Mouse (Mus musculus) naive thymus-derived CD4-positive, alpha-beta T cell, adult 2 months (primary cell): ENCODE measurements around the gene Ascl4.

Experiments used
- DNase-seq: peaks from one replicate; pipeline ENCODE4 v3.0.0-alpha.2; 2011; ENCODE audit warnings: low read depth

Ascl4 gene

GRCm38 (mm10) chr10:85927676-85928445 lies at the start of gene Ascl4:
Ascl4 (plus strand) TSS chr10:85927681.
- peak; percentile 72 for DNase-seq

GRCm38 (mm10) chr10:85879886-85880486 lies 47.5 kb upstream of the Ascl4 start:
- DNase-seq, result no peak

- peak; percentile 98 for DNase-seq
Observed at GRCm38 (mm10) chr10:85916498-85917309, 10.8 kb upstream of the Ascl4 start, which contains the start of gene Prdm4. Prdm4 (minus strand) TSS chr10:85917142.

- peak; percentile 89 for DNase-seq
Observed at GRCm38 (mm10) chr10:85928499-85929207, 1.2 kb downstream of the Ascl4 start.

GRCm38 (mm10) chr10:85929208-85929591 lies 1.7 kb downstream of the Ascl4 start:
- no peak for DNase-seq

DNA sequence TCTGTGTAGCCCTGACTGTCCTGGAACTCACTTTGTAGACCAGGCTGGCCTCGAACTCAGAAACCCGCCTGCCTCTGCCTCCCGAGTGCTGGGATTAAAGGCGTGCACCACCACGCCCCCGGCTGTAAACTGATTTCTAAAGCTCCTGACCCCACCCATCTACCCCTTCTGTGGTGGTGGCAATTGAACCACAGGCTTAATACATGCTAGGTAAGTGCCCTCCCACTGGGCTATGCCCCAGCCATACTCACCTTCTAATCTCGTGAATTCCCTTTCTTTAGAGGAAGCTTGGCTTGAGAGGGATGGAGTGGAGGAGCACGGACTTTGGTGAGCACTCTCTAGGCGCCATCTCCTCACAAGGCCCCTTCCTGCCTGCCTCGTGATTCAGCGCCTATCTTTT lies 2.5 kb downstream of the Ascl4 start:
- no peak for DNase-seq

DNA sequence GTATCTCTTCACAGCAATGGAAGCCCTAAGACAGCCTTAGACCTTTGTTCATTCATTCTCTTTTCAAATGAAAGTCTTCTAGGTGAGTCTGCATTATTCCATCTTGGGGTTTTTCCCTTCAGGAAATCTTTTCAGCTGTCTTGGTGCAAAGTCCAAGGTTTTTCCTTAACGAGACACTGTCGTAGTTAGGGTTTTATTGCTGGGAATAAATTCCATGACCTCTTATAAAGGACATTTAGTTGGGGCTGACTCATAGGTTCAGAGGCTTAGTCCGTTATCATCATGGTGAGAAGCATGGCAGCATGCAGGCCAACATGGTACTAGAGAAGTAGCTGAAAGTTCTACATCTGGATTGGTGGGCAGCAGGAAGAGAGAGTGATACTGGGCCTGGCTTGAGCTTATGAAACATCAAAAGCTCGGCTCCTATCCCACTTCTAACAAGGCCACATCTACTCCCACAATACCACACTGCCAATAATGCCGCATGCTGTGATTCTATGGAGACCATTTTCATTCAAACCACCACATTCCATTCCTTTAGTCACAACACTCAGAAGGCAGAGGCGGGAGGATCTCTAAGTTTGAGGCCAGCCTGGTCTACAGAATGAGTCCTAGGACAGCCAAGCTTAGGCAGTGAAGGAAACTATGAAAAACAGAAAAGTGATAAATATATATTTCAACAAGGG lies 8.9 kb downstream of the Ascl4 start:
- no peak for DNase-seq

DNA sequence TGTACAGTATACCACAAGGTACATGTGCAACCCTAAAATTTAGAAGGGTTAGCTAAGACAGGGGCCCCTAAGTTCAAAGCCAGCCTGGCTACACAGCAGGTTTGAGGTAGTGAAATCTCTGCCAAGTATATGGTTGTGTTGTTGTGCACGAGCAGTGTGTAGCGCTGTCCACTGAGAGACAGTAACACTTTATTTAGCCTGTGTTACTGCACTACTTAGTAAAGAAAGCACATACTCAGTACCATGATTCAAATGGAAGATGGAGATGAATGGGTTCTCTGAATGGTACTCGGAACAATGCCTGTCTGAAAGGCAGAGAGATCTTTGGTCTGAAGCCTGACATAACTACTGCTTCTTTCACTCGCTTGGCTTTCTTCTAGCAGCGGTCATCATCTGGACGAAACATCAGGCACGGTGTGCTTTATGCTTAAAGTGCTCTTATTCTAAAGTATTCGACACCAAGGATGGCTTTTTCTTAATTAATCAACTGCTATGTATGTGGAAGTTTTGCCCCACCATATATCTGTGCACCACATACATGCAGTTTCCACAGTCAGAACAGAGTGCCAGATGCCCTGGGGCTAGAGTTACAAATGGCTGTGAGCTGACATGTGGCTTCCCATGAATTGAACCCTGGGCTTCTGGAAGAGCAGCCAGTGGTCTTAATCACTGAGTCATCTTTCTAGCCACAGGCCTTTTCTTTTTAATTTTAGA lies 21.2 kb downstream of the Ascl4 start:
- DNase-seq, result no peak

DNA sequence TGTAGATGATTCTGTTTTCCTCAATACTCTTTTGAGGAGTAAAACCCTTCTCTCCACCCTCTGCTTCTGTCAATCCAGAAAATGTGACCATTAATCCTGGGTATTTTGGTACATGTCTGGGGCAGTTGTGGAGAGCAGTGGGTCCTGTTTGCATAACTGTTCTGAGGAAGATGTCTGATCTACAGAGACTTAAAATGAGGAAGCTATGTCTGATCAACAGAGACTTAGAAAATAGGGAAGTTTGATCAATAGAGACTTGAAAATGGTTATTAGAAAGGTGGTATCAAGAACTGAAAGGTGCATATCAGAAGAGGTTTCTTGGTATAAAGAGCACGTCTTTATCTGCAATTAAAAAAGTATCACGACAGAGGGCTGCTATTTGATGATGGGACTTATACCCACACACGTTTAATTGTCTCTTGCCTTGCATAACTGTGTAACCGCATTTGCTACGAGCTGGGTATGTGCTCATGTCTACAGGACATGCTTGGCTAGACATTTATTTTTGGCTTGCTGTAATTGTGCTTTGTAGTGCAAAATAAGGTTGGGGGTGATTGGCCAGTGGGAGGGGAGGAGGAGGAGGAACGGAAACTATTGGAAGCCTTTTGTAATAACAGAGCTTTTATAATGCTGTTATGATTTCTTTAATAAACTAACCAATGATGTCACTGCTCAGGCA lies 24.4 kb downstream of the Ascl4 start:
- no peak for DNase-seq

- DNase-seq, result no peak
Observed at GRCm38 (mm10) chr10:85953401-85953800, 25.9 kb downstream of the Ascl4 start.

DNA sequence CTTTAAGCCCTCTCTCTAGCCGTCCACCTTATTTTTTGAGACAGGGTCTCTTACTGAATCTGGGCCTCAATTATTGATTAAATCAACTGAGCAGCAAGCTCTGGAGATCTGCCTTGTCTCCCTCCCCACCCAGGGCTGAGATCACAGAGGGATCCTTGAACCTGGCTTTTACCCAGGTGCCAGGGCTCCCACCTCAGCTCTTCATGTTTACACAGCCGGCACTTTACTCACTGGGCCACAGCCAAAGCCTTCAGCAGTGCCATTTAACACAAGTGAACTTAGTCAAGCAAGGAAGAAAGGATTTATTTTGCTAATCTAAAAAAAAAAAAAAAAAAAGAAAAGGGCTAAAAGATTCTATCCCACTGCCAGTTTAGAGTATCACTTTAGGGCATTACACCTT lies 26.9 kb downstream of the Ascl4 start:
- DNase-seq, result no peak

DNA sequence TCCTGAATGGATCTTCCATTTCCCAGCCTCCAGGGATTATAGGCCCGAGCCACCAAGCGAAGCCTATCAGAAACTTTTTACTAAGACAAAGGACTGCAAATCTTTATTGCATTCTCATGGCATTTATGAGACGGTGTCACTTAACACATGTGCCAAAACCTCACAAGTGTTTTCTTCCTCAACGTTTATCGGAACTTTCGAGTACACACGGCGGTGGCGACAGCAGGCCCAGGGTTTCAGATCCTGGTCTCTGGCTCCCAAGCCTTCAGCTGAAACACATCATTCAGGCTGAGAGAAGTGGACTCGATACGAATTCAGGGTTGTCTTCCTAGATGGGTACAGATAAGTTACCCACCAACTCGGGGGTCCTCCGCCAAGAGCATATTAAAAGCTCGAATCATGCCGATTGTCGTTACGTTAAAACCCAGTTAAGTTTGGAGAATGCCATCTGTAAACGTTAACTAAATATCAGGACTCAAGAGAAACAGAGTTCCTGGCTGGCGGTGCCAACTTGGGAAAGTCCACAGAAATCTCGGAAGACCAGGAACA lies 29.5 kb downstream of the Ascl4 start:
- peak; percentile 27 for DNase-seq

GRCm38 (mm10) chr10:85957464-85957950 lies 30.0 kb downstream of the Ascl4 start, which contains the start of gene Rtcb:
Rtcb (minus strand) TSS chr10:85957823.
- peak; percentile 97 for DNase-seq

- no peak for DNase-seq
Observed at GRCm38 (mm10) chr10:85962897-85963296, 35.4 kb downstream of the Ascl4 start.

GRCm38 (mm10) chr10:85964316-85964715 lies 36.8 kb downstream of the Ascl4 start:
- no peak for DNase-seq

- no peak for DNase-seq
Observed at GRCm38 (mm10) chr10:85966476-85966875, 39.0 kb downstream of the Ascl4 start.

DNA sequence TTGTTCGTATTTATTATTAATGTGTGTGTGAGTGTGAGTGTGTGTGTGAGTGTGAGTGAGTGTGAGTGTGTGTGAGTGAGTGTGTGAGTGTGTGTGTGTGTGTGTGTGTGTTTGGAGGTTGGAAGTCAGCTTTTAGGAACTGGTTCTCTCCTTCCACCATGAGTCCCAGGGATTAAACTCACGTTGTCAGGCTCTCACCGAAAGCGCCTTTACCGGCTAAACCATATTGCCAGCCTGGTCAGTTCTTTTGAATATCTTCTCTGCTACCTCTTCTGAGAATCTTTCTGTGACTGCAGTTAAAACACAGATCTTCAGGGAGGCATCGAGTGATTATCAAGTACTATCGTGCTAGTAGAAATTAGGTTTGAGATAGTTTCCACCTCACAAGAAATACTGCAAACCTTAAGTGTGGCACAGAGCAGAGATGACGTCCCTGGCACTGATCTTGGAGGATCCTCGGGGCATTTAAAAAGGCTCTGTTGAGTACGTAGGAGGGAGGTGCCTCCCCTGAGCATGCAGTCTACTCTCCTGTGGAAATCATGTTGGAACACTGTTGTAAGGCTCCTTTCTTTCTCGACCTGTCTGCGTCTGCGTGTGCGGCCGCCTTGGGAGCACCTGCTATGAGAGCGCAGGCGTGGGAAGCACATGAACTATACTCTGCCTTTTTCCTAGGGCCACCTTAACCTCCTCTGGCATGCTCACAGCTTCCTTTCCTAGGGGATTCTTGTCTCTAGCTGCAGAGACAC lies 40.1 kb downstream of the Ascl4 start:
- no peak for DNase-seq

DNA sequence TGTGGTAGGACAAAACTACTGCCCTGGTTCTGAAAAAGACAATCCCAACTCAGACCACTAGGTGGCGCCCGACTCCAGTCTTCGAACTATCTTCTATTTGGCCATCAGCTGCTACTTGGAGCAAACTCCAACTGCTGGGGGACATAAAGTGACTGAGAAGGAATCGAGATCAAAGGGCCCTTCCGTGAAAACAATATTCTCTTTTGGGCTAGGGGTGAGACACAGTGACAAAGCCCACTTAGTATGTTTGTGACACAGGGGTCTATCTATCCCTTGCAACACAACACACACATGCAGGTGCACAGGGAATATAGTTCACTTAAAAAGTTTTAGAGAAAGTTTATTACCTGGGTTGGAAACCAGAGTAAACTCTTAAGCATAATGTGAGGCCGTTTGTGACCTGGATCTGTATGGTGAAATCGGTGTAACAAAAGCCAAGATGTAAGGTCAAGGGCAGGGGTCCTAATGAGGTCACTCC lies 40.7 kb downstream of the Ascl4 start:
- peak; percentile 77 for DNase-seq

- no peak for DNase-seq
Observed at GRCm38 (mm10) chr10:85968731-85969130, 41.2 kb downstream of the Ascl4 start.
